Mouse (Mus musculus) cerebellum, postnatal 4 days (tissue): Measurements from ENCODE around the gene Lbp.
A peak's percentile ranks its signal among the peaks of the same experiment; 100 is the strongest.

Source experiments
- DNase-seq, 2 experiments: peaks; one replicate each; pipeline ENCODE4 v3.0.0; 2022; ENCODE audit warnings: low spot score in 2 of 2, mixed read lengths in 1 of 2

The Lbp gene

DNA sequence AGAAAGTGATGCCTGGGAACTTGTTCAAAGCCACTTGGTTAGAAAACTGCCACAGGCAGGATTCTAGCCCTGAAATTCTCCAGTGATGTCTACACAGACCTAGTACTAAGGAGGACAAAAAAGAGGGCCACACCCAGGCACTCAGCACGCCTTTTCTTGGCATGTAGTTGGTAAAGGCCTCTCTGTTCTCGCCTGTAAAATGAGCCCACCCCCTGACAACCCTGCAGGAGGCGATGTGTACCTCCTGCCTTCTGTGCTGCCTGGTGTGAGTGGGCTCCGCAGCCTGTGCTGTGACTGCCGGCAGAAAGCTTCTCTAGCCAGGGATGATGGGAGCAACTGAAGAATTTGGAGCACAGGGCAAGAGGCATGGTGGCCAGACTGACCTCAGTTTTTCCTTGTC lies 2.0 kb downstream of the Lbp start:
- no peak for DNase-seq

GRCm38 (mm10) chr2:158313089-158313488 lies 6.8 kb downstream of the Lbp start:
- DNase-seq: no peak

- no peak for DNase-seq
Measured at GRCm38 (mm10) chr2:158316371-158316770, 10.1 kb downstream of the Lbp start.

DNA sequence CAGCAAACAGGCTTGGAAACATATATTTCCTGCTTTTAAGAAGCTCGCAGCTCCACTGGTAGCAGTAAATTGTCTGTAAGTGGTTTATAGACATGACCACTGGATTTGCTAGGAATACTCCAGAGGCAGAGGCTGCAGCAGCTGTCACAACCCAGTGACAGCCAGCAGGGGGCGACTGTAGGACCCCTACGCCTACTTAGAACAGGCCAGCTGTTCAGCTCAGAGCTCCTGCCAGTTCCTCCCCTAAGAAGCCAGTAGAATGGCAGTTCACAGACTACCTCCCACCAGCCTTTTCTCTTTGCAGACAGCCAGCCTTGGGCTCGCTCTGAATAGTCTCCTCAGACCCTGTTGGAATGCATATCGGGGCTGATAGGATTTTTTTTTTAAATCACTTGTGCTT lies 10.7 kb downstream of the Lbp start:
- DNase-seq: peak; percentile 53 to 76

GRCm38 (mm10) chr2:158321596-158321995 lies 15.3 kb downstream of the Lbp start:
- DNase-seq: no peak

DNA sequence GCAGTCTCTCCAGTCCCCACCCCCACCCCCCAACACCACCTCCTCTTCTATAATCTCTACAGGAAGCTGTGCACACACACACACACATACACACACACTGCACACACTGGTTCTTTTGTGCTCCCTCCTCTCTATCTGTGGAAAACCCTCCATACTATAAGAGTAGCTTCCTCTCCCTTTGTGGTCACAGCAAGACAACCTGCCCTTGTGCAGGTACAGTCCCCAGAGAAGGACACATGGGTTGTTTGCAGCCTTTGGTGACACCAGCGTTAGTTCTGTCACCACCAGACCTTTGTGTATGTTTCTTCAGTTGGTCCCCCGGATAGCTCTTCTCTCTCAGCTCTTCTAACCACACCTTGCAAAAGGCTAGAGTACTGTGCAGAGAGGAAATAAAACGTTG lies 16.6 kb downstream of the Lbp start:
- no peak for DNase-seq

DNA sequence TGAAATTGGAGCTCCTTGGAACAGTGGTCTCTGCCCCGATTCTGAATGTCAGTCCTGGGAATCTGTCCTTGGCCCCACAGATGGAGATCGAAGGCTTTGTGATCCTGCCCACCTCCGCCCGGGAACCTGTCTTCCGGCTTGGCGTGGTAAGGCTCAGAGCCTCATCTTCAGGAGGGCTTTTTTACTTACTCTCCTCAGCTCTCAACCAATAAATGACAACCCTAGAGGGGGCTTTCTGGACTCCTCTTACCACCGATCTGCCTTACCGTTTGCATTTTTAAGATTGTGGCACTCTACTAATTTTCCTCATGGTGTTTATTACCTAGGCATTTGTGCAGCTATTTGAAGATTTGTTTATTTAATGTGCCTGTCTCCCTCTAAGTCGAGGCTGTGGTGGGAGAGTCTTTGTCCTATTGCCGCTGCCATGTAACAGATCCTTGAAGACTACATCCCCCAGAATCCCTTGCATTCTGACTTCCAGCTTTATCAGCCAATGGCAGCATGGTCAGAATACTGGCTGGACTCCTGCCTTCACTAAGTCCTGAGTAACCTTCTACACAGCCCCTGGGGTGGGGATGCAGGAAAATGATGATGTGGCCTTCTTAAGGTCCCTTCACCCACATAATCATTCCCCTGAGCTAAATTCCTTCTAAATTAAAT lies 18.4 kb downstream of the Lbp start:
- peak in 1 of 2 experiments; percentile 16 for DNase-seq

GRCm38 (mm10) chr2:158325609-158326008 lies 19.3 kb downstream of the Lbp start:
- no peak for DNase-seq

DNA sequence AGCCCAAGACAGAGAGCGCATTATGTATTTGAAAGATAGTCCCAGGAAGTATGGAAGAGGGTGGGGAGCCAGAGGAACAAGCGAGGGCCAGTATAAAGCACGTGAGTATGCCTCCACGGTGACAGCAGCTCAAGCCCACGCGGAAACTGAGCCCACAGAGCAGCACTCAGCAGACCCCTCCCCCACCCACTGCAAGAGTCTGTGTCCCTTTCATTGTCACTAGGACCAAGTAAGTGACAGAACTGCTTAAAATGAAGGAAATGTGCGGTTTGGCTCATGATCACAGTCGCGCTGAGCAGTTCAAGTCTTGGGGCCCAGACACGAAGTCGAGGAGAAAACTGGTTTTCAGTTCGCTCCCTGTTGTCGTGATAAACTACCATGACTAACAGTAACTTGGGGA lies 28.1 kb downstream of the Lbp start:
- DNase-seq: no peak

DNA sequence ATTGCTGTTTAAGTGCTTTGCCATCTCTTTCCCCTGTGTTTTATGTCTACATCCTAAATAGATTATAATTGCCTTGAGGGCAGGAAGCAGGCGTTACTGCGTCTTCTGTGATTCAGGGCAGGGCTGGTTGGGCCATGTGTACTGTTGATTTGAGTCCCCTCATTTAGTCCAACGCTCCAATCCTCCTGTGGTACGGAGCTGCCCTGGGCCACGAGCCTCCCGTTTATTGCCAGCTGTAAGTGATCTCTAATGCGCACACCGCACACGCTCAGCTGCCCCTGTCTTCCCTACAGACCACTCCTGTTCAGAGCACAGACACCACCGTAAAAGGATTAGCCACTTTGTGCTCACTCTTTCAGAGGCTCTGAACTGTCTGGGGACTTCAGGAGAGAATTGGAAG lies 31.4 kb downstream of the Lbp start:
- no peak for DNase-seq

- peak; percentile 53 to 77 for DNase-seq
Measured at GRCm38 (mm10) chr2:158339948-158340564, 33.8 kb downstream of the Lbp start.

DNA sequence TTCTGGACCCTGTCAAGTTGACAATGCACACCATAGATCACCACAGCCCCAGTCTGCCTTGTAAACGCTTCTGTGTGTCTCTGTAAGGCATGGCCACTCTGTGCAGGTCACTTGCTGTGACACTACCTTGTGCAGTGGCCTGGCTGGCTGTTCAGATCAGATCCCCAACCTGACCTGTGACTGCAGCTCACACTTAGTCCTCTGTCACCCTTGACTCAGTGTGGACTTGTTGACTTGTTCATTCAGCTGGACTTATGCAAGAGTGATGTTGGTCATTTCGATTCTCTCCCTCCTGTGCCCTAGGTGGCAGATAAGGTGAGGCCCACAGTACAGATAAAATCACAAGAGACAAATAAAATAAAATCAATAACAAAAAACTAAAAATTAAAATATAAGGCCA lies 35.0 kb downstream of the Lbp start:
- DNase-seq: no peak

- DNase-seq: no peak
Measured at GRCm38 (mm10) chr2:158343495-158343894, 37.2 kb downstream of the Lbp start.

- DNase-seq: no peak
Measured at GRCm38 (mm10) chr2:158346467-158346866, 40.2 kb downstream of the Lbp start.

- peak; percentile 66 to 82 for DNase-seq
Measured at GRCm38 (mm10) chr2:158347868-158348267, 41.6 kb downstream of the Lbp start.

- no peak for DNase-seq
Measured at GRCm38 (mm10) chr2:158352801-158353520, 46.7 kb downstream of the Lbp start.

GRCm38 (mm10) chr2:158354348-158355114 lies 48.2 kb downstream of the Lbp start:
- DNase-seq: no peak

DNA sequence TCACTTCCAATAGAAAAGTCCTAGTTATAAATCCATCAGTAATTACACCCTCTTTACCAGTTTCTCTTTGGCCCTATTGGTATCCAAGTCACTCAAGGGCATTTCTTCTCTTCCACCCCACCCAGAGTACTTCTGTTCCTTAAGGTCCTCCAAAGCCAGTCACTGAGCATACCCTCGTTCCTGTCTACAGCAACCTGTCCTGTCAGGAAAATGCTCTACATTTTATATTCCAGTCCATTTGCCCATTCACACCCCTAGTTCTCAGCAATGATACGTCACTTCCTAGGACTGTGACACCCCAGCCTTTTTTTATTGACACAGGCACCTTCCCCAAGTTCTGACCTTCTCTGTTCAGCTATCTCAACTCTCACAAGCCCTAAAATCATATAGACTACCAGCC lies 48.9 kb downstream of the Lbp start:
- no peak for DNase-seq

DNA sequence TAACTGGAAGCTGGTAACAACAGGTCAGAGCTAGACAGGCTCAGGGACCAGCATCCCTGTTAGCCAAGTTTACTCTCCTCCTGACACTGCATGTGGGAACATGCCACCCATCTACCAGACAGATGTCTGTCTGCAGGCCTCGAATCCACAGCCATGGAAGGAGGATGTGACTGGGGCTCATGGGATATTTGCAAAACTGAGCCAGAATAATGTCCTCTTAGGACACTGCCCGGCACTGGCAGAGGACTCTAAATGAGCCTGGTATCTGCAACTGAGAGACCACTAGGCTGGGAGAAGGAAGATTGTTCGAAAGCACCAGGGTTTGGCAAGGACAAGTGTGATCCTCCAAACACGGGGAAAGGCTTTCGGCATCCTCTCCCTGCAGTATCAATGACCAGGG lies 49.8 kb downstream of the Lbp start:
- DNase-seq: no peak

DNA sequence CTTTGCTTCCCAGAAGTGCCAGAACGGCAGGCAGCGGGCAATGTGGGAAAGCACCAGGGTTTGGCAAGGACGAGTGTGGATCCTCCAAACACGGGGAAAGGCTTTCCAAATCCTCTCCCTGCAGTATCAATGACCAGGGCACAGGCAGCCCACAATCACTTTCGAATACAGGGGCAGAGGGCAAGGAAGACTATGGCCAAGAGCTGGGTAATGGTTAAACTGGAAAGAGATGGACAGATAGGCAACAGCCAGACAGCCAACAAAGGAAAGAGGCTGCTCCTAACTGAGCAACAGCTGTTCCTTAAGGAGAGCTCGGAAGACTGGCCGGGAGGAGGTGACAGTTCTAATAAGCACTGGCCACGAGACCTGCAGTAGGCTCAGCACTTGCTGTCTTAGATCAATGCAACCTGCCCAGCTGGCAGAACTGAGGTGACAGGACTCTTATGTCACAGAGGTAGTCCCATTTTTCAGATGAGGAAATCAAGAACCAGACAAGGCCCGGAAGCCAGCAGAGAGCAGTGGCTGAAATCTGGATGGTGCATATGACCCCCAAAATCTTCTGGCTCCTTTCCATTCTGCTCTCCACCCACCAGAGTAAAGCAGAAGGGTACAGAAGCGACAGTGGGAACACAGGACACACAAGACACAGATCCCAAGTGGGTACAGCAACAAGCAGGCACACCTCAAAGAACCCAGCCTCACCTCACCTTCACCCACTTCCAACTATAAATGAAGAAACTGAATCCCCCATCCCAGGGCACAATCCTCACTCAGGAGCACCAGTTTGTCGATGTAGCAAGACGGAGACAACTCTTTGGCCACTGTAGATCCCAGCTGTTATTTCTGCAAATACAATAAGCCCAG lies 53.7 kb downstream of the Lbp start:
- no peak for DNase-seq
